18 mouse cellular contexts compared by ENCODE assay signal in genomic region chr13:117975823-117976222, GRCm38 (mm10).
DNase-seq lines count a peak whose midpoint lies in the region; ATAC-seq and TF ChIP-seq lines count a peak whose summit lies in the region.
"Had no signal": no experiment of that assay in that cellular context is flagged by ENCODE, and none has a peak within 500 bp of the region (broad histone marks: within the 10 kb centered on the region; RNA-seq: fewer than 3 reads in every experiment).

No protein-coding gene starts in this region.

- no peak for TF ChIP-seq CTCF in layer of hippocampus, adult 2 months (conservative IDR thresholded peaks at IDR 0.05)

- no peaks in the 10 kb centered on the region for H3K27me3 ChIP-seq in kidney, embryonic 15.5 days
- no peaks in the 10 kb centered on the region for H3K27me3 ChIP-seq in neural tube, embryonic 12.5 days (replicated peaks)
- H3K27me3 ChIP-seq in neural tube, embryonic 15.5 days (replicated peaks) = no peaks in the 10 kb centered on the region
- H3K27me3 ChIP-seq in limb, embryonic 12.5 days = no peaks in the 10 kb centered on the region
- H3K27me3 ChIP-seq: CH12.LX; hindbrain, embryonic 15.5 days; liver, embryonic 13.5 days; lung, embryonic 15.5 days; stomach, embryonic 15.5 days had no signal

- 32% methylated on average over 10 of the region's 10 CpGs for WGBS in kidney, embryonic 15.5 days
- 52% methylated on average over 10 of the region's 10 CpGs for WGBS in neural tube, embryonic 12.5 days
- 53% methylated on average over 10 of the region's 10 CpGs for WGBS in neural tube, embryonic 15.5 days
- 42% methylated on average over 10 of the region's 10 CpGs for WGBS in limb, embryonic 12.5 days

- H3K27ac ChIP-seq in kidney, embryonic 15.5 days = no peak overlapping the region
- H3K27ac ChIP-seq in neural tube, embryonic 12.5 days = no peak overlapping the region
- H3K27ac ChIP-seq in neural tube, embryonic 15.5 days (replicated peaks) = no peak overlapping the region
- no peak overlapping the region for H3K27ac ChIP-seq in limb, embryonic 12.5 days
- H3K27ac ChIP-seq in layer of hippocampus, adult 2 months = no peak overlapping the region
- H3K27ac ChIP-seq: hindbrain, embryonic 15.5 days; liver, embryonic 13.5 days; lung, embryonic 15.5 days; macrophage; stomach, embryonic 15.5 days had no signal

- H3K9ac ChIP-seq in kidney, embryonic 15.5 days = no peak overlapping the region
- no peak overlapping the region for H3K9ac ChIP-seq in neural tube, embryonic 12.5 days
- no peak overlapping the region for H3K9ac ChIP-seq in neural tube, embryonic 15.5 days (replicated peaks)
- H3K9ac ChIP-seq in limb, embryonic 12.5 days (replicated peaks) = no peak overlapping the region
- H3K9ac ChIP-seq: hindbrain, embryonic 15.5 days; liver, embryonic 13.5 days; lung, embryonic 15.5 days; stomach, embryonic 15.5 days had no signal

- no peak overlapping the region for H3K4me3 ChIP-seq in kidney, embryonic 15.5 days (replicated peaks)
- no peak overlapping the region for H3K4me3 ChIP-seq in neural tube, embryonic 12.5 days
- no peak overlapping the region for H3K4me3 ChIP-seq in neural tube, embryonic 15.5 days (replicated peaks)
- H3K4me3 ChIP-seq in limb, embryonic 12.5 days (replicated peaks) = no peak overlapping the region
- no peak overlapping the region for H3K4me3 ChIP-seq in layer of hippocampus, adult 2 months
- H3K4me3 ChIP-seq: erythroblast, embryonic 14.5 days; hindbrain, embryonic 15.5 days; liver, embryonic 13.5 days; lung, embryonic 15.5 days; stomach, embryonic 15.5 days had no signal

- H3K4me1 ChIP-seq in kidney, embryonic 15.5 days = no peaks in the 10 kb centered on the region
- no peaks in the 10 kb centered on the region for H3K4me1 ChIP-seq in neural tube, embryonic 12.5 days
- H3K4me1 ChIP-seq in neural tube, embryonic 15.5 days = no peaks in the 10 kb centered on the region
- peaks cover 7% of the 10 kb centered on the region; the same call in 1 of the 2 replicates for H3K4me1 ChIP-seq in limb, embryonic 12.5 days (replicated peaks)
- H3K4me1 ChIP-seq: hindbrain, embryonic 15.5 days; liver, embryonic 13.5 days; lung, embryonic 15.5 days; stomach, embryonic 15.5 days had no signal

- no peaks in the 10 kb centered on the region for H3K9me3 ChIP-seq in kidney, embryonic 15.5 days (replicated peaks)
- no peaks in the 10 kb centered on the region for H3K9me3 ChIP-seq in neural tube, embryonic 12.5 days
- no peaks in the 10 kb centered on the region for H3K9me3 ChIP-seq in neural tube, embryonic 15.5 days (replicated peaks)
- no peaks in the 10 kb centered on the region for H3K9me3 ChIP-seq in limb, embryonic 12.5 days
- H3K9me3 ChIP-seq: hindbrain, embryonic 15.5 days; liver, embryonic 13.5 days; lung, embryonic 15.5 days; stomach, embryonic 15.5 days had no signal

- ATAC-seq in kidney, embryonic 15.5 days (replicated peaks; ENCODE audit: low FRiP score) = peak; percentile 88
- ATAC-seq in neural tube, embryonic 12.5 days (ENCODE audit: low FRiP score, low read depth) = 0 out of 2 replicates have a peak, but pooled peaks have one; percentile 44
- ATAC-seq in neural tube, embryonic 15.5 days (ENCODE audit: low FRiP score) = no peak
- ATAC-seq in limb, embryonic 12.5 days (ENCODE audit: insufficient number of reproducible peaks, insufficient read depth, low FRiP score, low TSS enrichment, low read depth) = peak; percentile 47; the same call in 1 of the 2 replicates
- ATAC-seq: intestine, postnatal 0 days had no signal

- H3K4me2 ChIP-seq in kidney, embryonic 15.5 days = no peak overlapping the region
- H3K4me2 ChIP-seq in neural tube, embryonic 12.5 days (replicated peaks) = no peak overlapping the region
- no peak overlapping the region for H3K4me2 ChIP-seq in neural tube, embryonic 15.5 days
- H3K4me2 ChIP-seq in limb, embryonic 12.5 days = no peak overlapping the region
- H3K4me2 ChIP-seq: hindbrain, embryonic 15.5 days; liver, embryonic 13.5 days; lung, embryonic 15.5 days; stomach, embryonic 15.5 days had no signal

- no peaks in the 10 kb centered on the region for H3K36me3 ChIP-seq in kidney, embryonic 15.5 days
- no peaks in the 10 kb centered on the region for H3K36me3 ChIP-seq in neural tube, embryonic 12.5 days
- H3K36me3 ChIP-seq in neural tube, embryonic 15.5 days = no peaks in the 10 kb centered on the region
- no peaks in the 10 kb centered on the region for H3K36me3 ChIP-seq in limb, embryonic 12.5 days
- H3K36me3 ChIP-seq: hindbrain, embryonic 15.5 days; liver, embryonic 13.5 days; lung, embryonic 15.5 days; stomach, embryonic 15.5 days had no signal

- peak; percentile 2 for DNase-seq in adrenal gland, postnatal 25 days
- DNase-seq in adrenal gland, adult 18-20 months (ENCODE audit: low spot score in 2 of 2) = no peak
- DNase-seq in kidney, adult 8-10 months = no peak
- no peak for DNase-seq in layer of hippocampus, adult 2 months (ENCODE audit: low spot score in 2 of 2)
- DNase-seq: gastrocnemius, postnatal 10 days; heart, postnatal 10 days; liver, embryonic 13.5 days had no signal
